In the genomic region with DNA sequence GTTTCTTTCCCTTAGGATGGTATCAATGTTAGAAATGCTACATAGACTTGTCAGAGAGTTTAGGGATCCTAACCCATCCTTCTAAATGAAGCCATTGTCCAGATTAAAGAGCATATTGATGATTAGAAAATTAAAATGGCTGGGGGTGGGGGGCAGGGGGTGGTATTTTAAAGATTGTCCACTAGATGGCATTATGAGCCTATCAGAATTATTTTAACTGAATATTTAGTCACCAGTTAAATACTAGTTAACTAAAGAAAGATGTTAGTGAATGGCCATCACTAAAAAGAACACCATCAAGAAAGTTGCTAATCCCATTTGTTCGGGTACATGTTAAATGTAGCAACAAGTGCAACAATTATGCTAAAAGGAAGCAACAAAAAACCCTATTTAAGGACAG, we compare ENCODE assay signal across 17 mouse cellular contexts.
DNase-seq lines count a peak whose midpoint lies in the region; ATAC-seq and TF ChIP-seq lines count a peak whose summit lies in the region.
"Had no signal": no experiment of that assay in that cellular context is flagged by ENCODE, and none has a peak within 500 bp of the region (broad histone marks: within the 10 kb centered on the region; RNA-seq: fewer than 3 reads in every experiment).

No protein-coding gene starts in this region.

- no peaks in the 10 kb centered on the region for H3K36me3 ChIP-seq in heart, adult 2 months (ENCODE audit: control insufficient read depth, insufficient read depth, low read length)
- H3K36me3 ChIP-seq in heart, embryonic 12.5 days, result no peaks in the 10 kb centered on the region
- no peaks in the 10 kb centered on the region for H3K36me3 ChIP-seq in liver, adult 2 months (ENCODE audit: control insufficient read depth, insufficient read depth, low read length)
- H3K36me3 ChIP-seq: embryonic facial prominence, embryonic 12.5 days; heart, embryonic 10.5 days; liver, embryonic 13.5 days; neural tube, embryonic 15.5 days had no signal

- H3K9me3 ChIP-seq in heart, embryonic 12.5 days (replicated peaks), result no peaks in the 10 kb centered on the region
- H3K9me3 ChIP-seq: embryonic facial prominence, embryonic 12.5 days; heart, embryonic 10.5 days; liver, embryonic 13.5 days; neural tube, embryonic 15.5 days had no signal

- H3K4me2 ChIP-seq in heart, embryonic 12.5 days, result no peak overlapping the region
- H3K4me2 ChIP-seq: embryonic facial prominence, embryonic 12.5 days; liver, embryonic 13.5 days; neural tube, embryonic 15.5 days had no signal

- no peaks in the 10 kb centered on the region for H3K27me3 ChIP-seq in heart, adult 2 months (ENCODE audit: control insufficient read depth, insufficient read depth, low read length)
- H3K27me3 ChIP-seq in heart, embryonic 12.5 days (replicated peaks), result no peaks in the 10 kb centered on the region
- H3K27me3 ChIP-seq in liver, adult 2 months (ENCODE audit: control insufficient read depth, insufficient read depth, low read length), result no peaks in the 10 kb centered on the region
- H3K27me3 ChIP-seq: embryonic facial prominence, embryonic 12.5 days; liver, embryonic 13.5 days; neural tube, embryonic 15.5 days had no signal

- H3K79me2 ChIP-seq in heart, adult 2 months (replicated peaks; ENCODE audit: control insufficient read depth, insufficient read depth, low read length), result no peaks in the 10 kb centered on the region
- no peaks in the 10 kb centered on the region for H3K79me2 ChIP-seq in liver, adult 2 months (ENCODE audit: control insufficient read depth, insufficient read depth, low read length)

- no peak for TF ChIP-seq EP300 in heart, adult 2 months (IDR thresholded peaks at IDR 0.05; ENCODE audit: insufficient read depth, low read depth, low read length)

- TF ChIP-seq POLR2A in heart, adult 2 months (IDR thresholded peaks at IDR 0.05; ENCODE audit: insufficient read depth, low read depth, low read length), result no peak
- no peak for TF ChIP-seq POLR2A in liver, adult 2 months (IDR thresholded peaks at IDR 0.05; ENCODE audit: extremely low read depth, insufficient read depth, low read length)

- 44% methylated on average over 1 of the region's 1 CpGs for WGBS in heart, adult 2 months
- WGBS in heart, embryonic 12.5 days, result 37% methylated on average over 1 of the region's 1 CpGs
- 56% methylated on average over 1 of the region's 1 CpGs for WGBS in liver, adult 2 months

- no peak overlapping the region for H3K27ac ChIP-seq in heart, adult 2 months
- H3K27ac ChIP-seq in heart, embryonic 12.5 days (ENCODE audit: poor library complexity, severe bottlenecking), result no peak overlapping the region
- H3K27ac ChIP-seq in liver, adult 2 months (replicated peaks; ENCODE audit: insufficient read depth, low read depth, low read length), result no peak overlapping the region
- H3K27ac ChIP-seq: embryonic facial prominence, embryonic 12.5 days; heart, embryonic 10.5 days; liver, embryonic 13.5 days; macrophage; neural tube, embryonic 15.5 days had no signal

- H3K9ac ChIP-seq in heart, adult 2 months (ENCODE audit: low read depth, low read length), result no peak overlapping the region
- no peak overlapping the region for H3K9ac ChIP-seq in heart, embryonic 12.5 days
- H3K9ac ChIP-seq in liver, adult 2 months (ENCODE audit: low read depth, low read length), result no peak overlapping the region
- H3K9ac ChIP-seq: embryonic facial prominence, embryonic 12.5 days; liver, embryonic 13.5 days; neural tube, embryonic 15.5 days had no signal

- no peak overlapping the region for H3K4me3 ChIP-seq in heart, adult 2 months
- no peak overlapping the region for H3K4me3 ChIP-seq in heart, embryonic 12.5 days
- no peak overlapping the region for H3K4me3 ChIP-seq in liver, adult 2 months (ENCODE audit: insufficient read depth, low read depth, low read length)
- H3K4me3 ChIP-seq: embryonic facial prominence, embryonic 12.5 days; heart, embryonic 10.5 days; liver, embryonic 13.5 days; neural tube, embryonic 15.5 days had no signal

- peak; percentile 65 for TF ChIP-seq CTCF in heart, adult 2 months (IDR thresholded peaks at IDR 0.05)
- TF ChIP-seq CTCF in liver, adult 2 months (IDR thresholded peaks at IDR 0.05; ENCODE audit: low read depth, low read length), result no peak

- H3K4me1 ChIP-seq in heart, adult 2 months (ENCODE audit: control insufficient read depth, insufficient read depth, low read length), result no peaks in the 10 kb centered on the region
- H3K4me1 ChIP-seq in heart, embryonic 12.5 days (replicated peaks), result peaks cover 8% of the 10 kb centered on the region; the same call in 1 of the 2 replicates
- H3K4me1 ChIP-seq in liver, adult 2 months (ENCODE audit: control insufficient read depth, insufficient read depth, low read length), result peaks cover 6% of the 10 kb centered on the region
- H3K4me1 ChIP-seq: embryonic facial prominence, embryonic 12.5 days; heart, embryonic 10.5 days; liver, embryonic 13.5 days; neural tube, embryonic 15.5 days had no signal

- no peak for DNase-seq in heart, adult 2 months
- DNase-seq in liver, adult 2 months (ENCODE audit: extremely low read depth, low read depth, low spot score), result peak; percentile 30
- DNase-seq in liver (no peak), 3T3-L1 (ENCODE audit: low read depth, low spot score) (peak; percentile 72), NIH3T3 (ENCODE audit: low read depth) (peak; percentile 48)
- no peak for DNase-seq in thymus, postnatal 10 days (ENCODE audit: low spot score in 2 of 2)
- DNase-seq in spleen, postnatal 4 days (ENCODE audit: low spot score in 2 of 2), result no peak
- DNase-seq: adrenal gland, postnatal 10 days; liver, embryonic 13.5 days; right cerebral cortex, adult 18-20 months had no signal

- intact Hi-C loops in heart, adult 2 months (cut with DNase I), result loop anchor here (5.0 kb wide), 3 partner anchors 483 to 1663 kb away; no protein-coding TSS in a partner anchor

- no peak for ATAC-seq in heart, embryonic 12.5 days (ENCODE audit: insufficient number of reproducible peaks, low FRiP score)
- ATAC-seq: CD4-positive, CD25-positive, alpha-beta regulatory T cell, adult 4 months; intestine, embryonic 16.5 days had no signal

Comparison
In these comparisons a context has a peak if more than half of its experiments do, and no peak if none do; other contexts are left out.
1. DNase-seq: peak in liver, adult 2 months (single experiment), 3T3-L1 (single experiment) and NIH3T3 (single experiment); none in heart, adult 2 months (0 of 2), liver (single experiment), thymus, postnatal 10 days (0 of 2) and spleen, postnatal 4 days (0 of 2).